Mouse (Mus musculus) inflammation-experienced regulatory T-cells, adult 6 months (primary cell): Measurements from ENCODE around the gene Ap4m1. TPM values are rescaled to one million over a fixed set of nuclear protein-coding genes. Genes with fewer than 3 reads are reported as not detected.
"Not testable (repeated sequence)": the region's sequence is repeated elsewhere in the genome, so short reads cannot be mapped to it uniquely, and the experiment has no call there.

Experiments used
- ATAC-seq: one replicate; pipeline ENCODE4 v1.8.0; 2017
- polyA plus RNA-seq, 3 experiments: library from polyadenylated mRNA; unstranded; fragments of 100-300 nt; shearing (Covaris generic); gene quantifications; one replicate each; pipeline ENCODE4 v1.2.1; 2017

Ap4m1 gene
- polyA plus RNA-seq, 3 experiments from 2014 or later, result 4.9 to 7.5 (median 7.4) TPM

- ATAC-seq, result no peak
These were observed 23.7 kb downstream of the Ap4m1 start for GRCm38 (mm10) chr5:138195463-138195862.

- no peak for ATAC-seq
These were observed 27.8 kb downstream of the Ap4m1 start for GRCm38 (mm10) chr5:138199576-138199975.

GRCm38 (mm10) chr5:138202086-138202485 lies 30.3 kb downstream of the Ap4m1 start:
- ATAC-seq, result no peak

GRCm38 (mm10) chr5:138207253-138207652 lies 35.5 kb downstream of the Ap4m1 start:
- no peak for ATAC-seq

GRCm38 (mm10) chr5:138207873-138208272 lies 36.1 kb downstream of the Ap4m1 start:
- no peak for ATAC-seq

GRCm38 (mm10) chr5:138216632-138217031 lies 44.8 kb downstream of the Ap4m1 start:
- ATAC-seq, result not testable (repeated sequence)

- ATAC-seq, result no peak
These were observed 48.1 kb downstream of the Ap4m1 start for GRCm38 (mm10) chr5:138219864-138220263.

GRCm38 (mm10) chr5:138222111-138222510 lies 50.3 kb downstream of the Ap4m1 start:
- ATAC-seq, result no peak

- ATAC-seq, result no peak
These were observed 51.5 kb downstream of the Ap4m1 start for GRCm38 (mm10) chr5:138223287-138223686.

- ATAC-seq, result no peak
These were observed 53.9 kb downstream of the Ap4m1 start, which contains the start of gene Nxpe5 for GRCm38 (mm10) chr5:138225700-138226099. Gene Nxpe5, plus strand, starts transcription at chr5:138225898.

- no peak for ATAC-seq
These were observed 54.7 kb downstream of the Ap4m1 start for GRCm38 (mm10) chr5:138226491-138226890.

GRCm38 (mm10) chr5:138227367-138227766 lies 55.6 kb downstream of the Ap4m1 start:
- ATAC-seq, result no peak

GRCm38 (mm10) chr5:138228026-138228425 lies 56.2 kb downstream of the Ap4m1 start:
- ATAC-seq, result no peak

- ATAC-seq, result no peak
These were observed 57.7 kb downstream of the Ap4m1 start for GRCm38 (mm10) chr5:138229511-138229910.

Other genes with a start within 250 kb of the Ap4m1 start
- gene Gjc3, start 208.9 kb upstream of the Ap4m1 start, polyA plus RNA-seq, result not detected
- gene Azgp1, start 190.5 kb upstream of the Ap4m1 start, polyA plus RNA-seq, result not detected
- not detected for gene Smok3a, start 150.7 kb upstream of the Ap4m1 start, polyA plus RNA-seq
- gene Smok3b, start 150.6 kb upstream of the Ap4m1 start, polyA plus RNA-seq, result not detected
- not detected for gene Smok3c, start 118.8 kb upstream of the Ap4m1 start, polyA plus RNA-seq
- gene Zkscan1, start 86.9 kb upstream of the Ap4m1 start, polyA plus RNA-seq, result 10 to 100 TPM in 2 of 3 experiments, 1 to 10 TPM in 1; 9.7 to 11.1 (median 11.0) TPM
- gene Zscan21, start 55.1 kb upstream of the Ap4m1 start, polyA plus RNA-seq, result 10 to 100 TPM; 18.6 to 21.0 (median 19.1) TPM
- 10 to 100 TPM in 1 of 3 experiments, 1 to 10 TPM in 2; 9.5 to 17.9 (median 9.8) TPM for gene Zfp113, start 16.3 kb upstream of the Ap4m1 start, polyA plus RNA-seq
- 100 to 1,000 TPM; 199 to 212 (median 207) TPM for gene Cops6, start 10.9 kb upstream of the Ap4m1 start, polyA plus RNA-seq
- gene Mcm7, start 420 bp downstream of the Ap4m1 start, polyA plus RNA-seq, result 10 to 100 TPM; 47.6 to 94.8 (median 56.4) TPM
- 10 to 100 TPM; 56.3 to 64.3 (median 58.1) TPM for gene Taf6, start 15.4 kb downstream of the Ap4m1 start, polyA plus RNA-seq
- 10 to 100 TPM; 49.4 to 55.0 (median 54.5) TPM for gene Cnpy4, start 15.5 kb downstream of the Ap4m1 start, polyA plus RNA-seq
- gene Mblac1, start 22.3 kb downstream of the Ap4m1 start, polyA plus RNA-seq, result under 1 TPM in 1 of 3 experiments, not detected in 2; 0.55 TPM
- under 1 TPM in 1 of 3 experiments, not detected in 2; 0.31 TPM for gene Nxpe5, start 53.9 kb downstream of the Ap4m1 start, polyA plus RNA-seq
- gene Lamtor4, start 83.5 kb downstream of the Ap4m1 start, polyA plus RNA-seq, result 100 to 1,000 TPM; 113 to 131 (median 127) TPM
- gene BC037034, start 92.0 kb downstream of the Ap4m1 start, polyA plus RNA-seq, result 1 to 10 TPM; 4.1 to 7.4 (median 5.8) TPM
- gene Gal3st4, start 100.8 kb downstream of the Ap4m1 start, polyA plus RNA-seq, result under 1 TPM in 2 of 3 experiments, not detected in 1; 0.55 to 0.61 TPM
- under 1 TPM in 1 of 3 experiments, not detected in 2; 0.16 TPM for gene Gm43720, start 108.0 kb downstream of the Ap4m1 start, polyA plus RNA-seq
- gene Gpc2, start 108.0 kb downstream of the Ap4m1 start, polyA plus RNA-seq, result under 1 TPM in 2 of 3 experiments, not detected in 1; 0.14 to 0.35 TPM
- gene Stag3, start 108.2 kb downstream of the Ap4m1 start, polyA plus RNA-seq, result not detected
- gene Pvrig, start 170.0 kb downstream of the Ap4m1 start, polyA plus RNA-seq, result 10 to 100 TPM; 10.6 to 25.4 (median 13.9) TPM